ENCODE assay signal across 8 mouse cellular contexts in genomic region chrX:102219126-102219525, GRCm38 (mm10). TPM values are rescaled to one million over a fixed set of nuclear protein-coding genes. Genes with fewer than 3 reads are reported as not detected.
DNase-seq lines count a peak whose midpoint lies in the region; ATAC-seq and TF ChIP-seq lines count a peak whose summit lies in the region.

No protein-coding gene starts in this region.

- TF ChIP-seq CTCF in lung, embryonic 14.5 days (IDR thresholded peaks at IDR 0.05; ENCODE audit: low read depth) = peak; percentile 71

- peaks cover 3% of the 10 kb centered on the region; the same call in 1 of the 2 replicates for H3K27me3 ChIP-seq in midbrain, embryonic 10.5 days (ENCODE audit: low read depth, poor library complexity, severe bottlenecking)
- H3K27me3 ChIP-seq in midbrain, embryonic 15.5 days (replicated peaks) = no peaks in the 10 kb centered on the region
- H3K27me3 ChIP-seq in lung, embryonic 14.5 days (ENCODE audit: insufficient read depth, low read length) = no peaks in the 10 kb centered on the region

- H3K4me3 ChIP-seq in midbrain, embryonic 10.5 days = no peak overlapping the region
- no peak overlapping the region for H3K4me3 ChIP-seq in midbrain, embryonic 15.5 days
- H3K4me3 ChIP-seq in lung, embryonic 14.5 days (ENCODE audit: low read depth, low read length) = no peak overlapping the region

- H3K27ac ChIP-seq in midbrain, embryonic 10.5 days (replicated peaks) = no peak overlapping the region
- H3K27ac ChIP-seq in midbrain, embryonic 15.5 days = no peak overlapping the region
- H3K27ac ChIP-seq in lung, embryonic 14.5 days (ENCODE audit: low read depth) = no peak overlapping the region

- no peaks in the 10 kb centered on the region for H3K36me3 ChIP-seq in midbrain, embryonic 10.5 days
- H3K36me3 ChIP-seq in midbrain, embryonic 15.5 days (replicated peaks) = no peaks in the 10 kb centered on the region
- H3K36me3 ChIP-seq in lung, embryonic 14.5 days (ENCODE audit: insufficient read depth) = no peaks in the 10 kb centered on the region

- no peak overlapping the region for H3K4me2 ChIP-seq in midbrain, embryonic 15.5 days
- H3K4me2 ChIP-seq in lung, embryonic 14.5 days = no peak overlapping the region

- no peaks in the 10 kb centered on the region for H3K9me3 ChIP-seq in midbrain, embryonic 10.5 days (replicated peaks)
- H3K9me3 ChIP-seq in midbrain, embryonic 15.5 days = no peaks in the 10 kb centered on the region
- no peaks in the 10 kb centered on the region for H3K9me3 ChIP-seq in lung, embryonic 14.5 days (ENCODE audit: low read depth, low read length)

- no peaks in the 10 kb centered on the region for H3K4me1 ChIP-seq in midbrain, embryonic 10.5 days
- no peaks in the 10 kb centered on the region for H3K4me1 ChIP-seq in midbrain, embryonic 15.5 days
- H3K4me1 ChIP-seq in lung, embryonic 14.5 days (ENCODE audit: insufficient read depth) = no peaks in the 10 kb centered on the region

- no peak overlapping the region for H3K9ac ChIP-seq in midbrain, embryonic 15.5 days
- H3K9ac ChIP-seq in lung, embryonic 14.5 days = no peak overlapping the region

- DNase-seq in cerebellum, adult 11 months = peak; percentile 10
- DNase-seq in cerebellum, adult 11-12 months = no peak
- peak; percentile 32 for DNase-seq in midbrain, embryonic 10.5 days (ENCODE audit: low spot score)
- peak; percentile 40 for DNase-seq in c-Kit-positive CD71-positive TER-119-positive erythroid progenitor cells, embryonic 14.5 days (ENCODE audit: low spot score)
- DNase-seq in heart, postnatal 36 days = peak; percentile 22 to 56
- DNase-seq in lung, embryonic 14.5 days = peak; percentile 72
- DNase-seq in spleen, postnatal 14 days (ENCODE audit: low spot score in 2 of 2) = peak; percentile 8 to 26

- ATAC-seq in midbrain, embryonic 15.5 days (replicated peaks) = no peak
- no peak for ATAC-seq in lung, embryonic 14.5 days (ENCODE audit: insufficient read depth)

- 21% methylated on average over 1 of the region's 1 CpGs for WGBS in midbrain, embryonic 10.5 days
- 24% methylated on average over 1 of the region's 1 CpGs for WGBS in midbrain, embryonic 15.5 days
- 9% methylated on average over 1 of the region's 1 CpGs for WGBS in lung, embryonic 14.5 days

- intact Hi-C loops in heart, postnatal 36 days (cut with DNase I) = loop anchor here (1.0 to 10.0 kb wide), 2 partner anchors 260 to 1226 kb away; no protein-coding TSS in a partner anchor

RNA-seq across cellular contexts. Expression of gene Rps4x, which starts 29.9 kb away (rescaled TPM):
- polyA plus RNA-seq in midbrain, embryonic 10.5 days (2016; fragmentation: Nextera tagmentation; extraction: Ambion mirVana) = 581 and 680 TPM in 2 replicates
- polyA plus RNA-seq in midbrain, embryonic 15.5 days (2015; fragmentation: Nextera tagmentation; extraction: Ambion mirVana) = 336 and 343 TPM in 2 replicates
- total RNA-seq in heart, postnatal 36 days (2021) = 100 to 1,000 TPM; 623 to 693 TPM
- polyA plus RNA-seq in lung, embryonic 14.5 days (2014; fragmentation: Nextera tagmentation; extraction: Ambion mirVana) = 977 and 1,016 TPM in 2 replicates

RNA-seq across cellular contexts. Expression of gene Cited1, which starts 32.9 kb away (rescaled TPM):
- 9.4 and 12.5 TPM in 2 replicates for polyA plus RNA-seq in midbrain, embryonic 10.5 days (2016; fragmentation: Nextera tagmentation; extraction: Ambion mirVana)
- polyA plus RNA-seq in midbrain, embryonic 15.5 days (2015; fragmentation: Nextera tagmentation; extraction: Ambion mirVana) = 10.8 and 11.7 TPM in 2 replicates
- 1 to 10 TPM; 1.3 to 2.3 TPM for total RNA-seq in heart, postnatal 36 days (2021)
- polyA plus RNA-seq in lung, embryonic 14.5 days (2014; fragmentation: Nextera tagmentation; extraction: Ambion mirVana) = 6.2 and 8.9 TPM in 2 replicates
